Mouse (Mus musculus) CH12.LX (cell line): ENCODE results near the gene Rasal1. TPM values are rescaled to one million over a fixed set of nuclear protein-coding genes. Genes with fewer than 3 reads are reported as not detected.
A peak's percentile ranks its signal among the peaks of the same experiment; 100 is the strongest.

Experiments
- DNase-seq: peaks from one replicate; pipeline ENCODE4 v3.0.0-alpha.2; 2013; ENCODE audit errors: extremely low read depth
- H3K27ac ChIP-seq: 2 replicates; pipeline ENCODE4 v1.5.1; 2012; ENCODE audit warnings: low read depth, mild to moderate bottlenecking, control low read depth, moderate library complexity; ENCODE audit not compliant: insufficient read depth
- H3K27me3 ChIP-seq: replicated peaks from 2 replicates; pipeline ENCODE3; 2012; ENCODE audit warnings: inconsistent platforms
- H3K36me3 ChIP-seq, 2 experiments: replicated peaks in 1 of 2; 2 replicates each; pipeline versions ENCODE3 to v1.6.1; 2012; ENCODE audit warnings: inconsistent platforms in 1 of 2, low read length in 1 of 2, mild to moderate bottlenecking in 1 of 2, mixed read lengths in 1 of 2, moderate library complexity in 1 of 2; ENCODE audit not compliant: control insufficient read depth in 1 of 2, insufficient read depth in 1 of 2
- H3K4me1 ChIP-seq, 2 experiments: 2 replicates each; pipeline ENCODE4 v1.6.1; 2012; ENCODE audit warnings: inconsistent platforms in 1 of 2, moderate library complexity in 1 of 2; ENCODE audit not compliant: insufficient read depth in 2 of 2, control insufficient read depth in 1 of 2
- H3K4me2 ChIP-seq: 2 replicates; pipeline ENCODE4 v1.6.1; 2012; ENCODE audit warnings: low read depth, mild to moderate bottlenecking, control low read depth; ENCODE audit not compliant: poor library complexity, insufficient read depth, severe bottlenecking
- H3K4me3 ChIP-seq, 3 experiments: fragments of 150-350 bp in 1 of 3; sonication (generic) in 1 of 3; replicated peaks in 1 of 3; 2 replicates each; pipeline versions ENCODE3 to v1.5.1; 2011 to 2012; ENCODE audit warnings: low read depth in 2 of 3, low read length in 2 of 3, mild to moderate bottlenecking in 2 of 3, moderate library complexity in 2 of 3, control low read depth in 1 of 3, improper control_type of control experiment in 1 of 3, inconsistent platforms in 1 of 3, mixed read lengths in 1 of 3; ENCODE audit not compliant: poor library complexity in 1 of 3
- H3K79me2 ChIP-seq: replicated peaks from 2 replicates; pipeline ENCODE4 v1.6.1; 2012; ENCODE audit warnings: mild to moderate bottlenecking, moderate library complexity; ENCODE audit not compliant: control insufficient read depth, poor library complexity, insufficient read depth, severe bottlenecking; ENCODE audit errors: extremely low read depth
- H3K9ac ChIP-seq: 2 replicates; pipeline ENCODE4 v1.6.1; 2012; ENCODE audit warnings: low read depth, mild to moderate bottlenecking, control low read depth, moderate library complexity; ENCODE audit not compliant: insufficient read depth
- H3K9me3 ChIP-seq: replicated peaks from 2 replicates; pipeline ENCODE3; 2012; ENCODE audit warnings: low read length, inconsistent platforms, mixed read lengths
- BHLHE40 ChIP-seq: IDR thresholded peaks from 2 replicates; pipeline ENCODE4 v1.6.1; 2011; ENCODE audit warnings: mild to moderate bottlenecking, low read depth, low read length, improper control_type of control experiment
- E2F4 ChIP-seq: IDR thresholded peaks from 2 replicates; pipeline ENCODE4 v1.6.1; 2011; ENCODE audit warnings: low read depth, low read length, improper control_type of control experiment; ENCODE audit not compliant: insufficient replicate concordance
- ELF1 ChIP-seq: IDR thresholded peaks from 2 replicates; pipeline ENCODE4 v1.6.1; 2014; ENCODE audit warnings: low read depth, mild to moderate bottlenecking, inconsistent platforms, low read length, improper control_type of control experiment
- HCFC1 ChIP-seq: IDR thresholded peaks from 2 replicates; pipeline ENCODE4 v1.6.1; 2012; ENCODE audit warnings: low read depth, mild to moderate bottlenecking, inconsistent platforms, low read length, improper control_type of control experiment
- JUN ChIP-seq: IDR thresholded peaks from 2 replicates; pipeline ENCODE4 v1.6.1; 2011; ENCODE audit warnings: low read depth, mild to moderate bottlenecking, low read length, improper control_type of control experiment, moderate library complexity; ENCODE audit not compliant: insufficient read depth
- MAX ChIP-seq: IDR thresholded peaks from 2 replicates; pipeline ENCODE4 v1.6.1; 2011; ENCODE audit warnings: low read length, improper control_type of control experiment
- MAZ ChIP-seq: IDR thresholded peaks from 2 replicates; pipeline ENCODE4 v1.6.1; 2012; ENCODE audit warnings: low read depth, mild to moderate bottlenecking, inconsistent platforms, low read length, improper control_type of control experiment, moderate library complexity
- MEF2A ChIP-seq: IDR thresholded peaks from 2 replicates; pipeline ENCODE4 v1.6.1; 2014; ENCODE audit warnings: low read depth, mild to moderate bottlenecking, inconsistent platforms, low read length, improper control_type of control experiment, borderline replicate concordance
- NELFE ChIP-seq: IDR thresholded peaks from 2 replicates; pipeline ENCODE4 v1.6.1; 2011; ENCODE audit warnings: low read depth, low read length, improper control_type of control experiment
- NRF1 ChIP-seq: IDR thresholded peaks from 2 replicates; pipeline ENCODE4 v1.6.1; 2014; ENCODE audit warnings: low read depth, mild to moderate bottlenecking, inconsistent platforms, low read length, improper control_type of control experiment, moderate library complexity
- RAD21 ChIP-seq: IDR thresholded peaks from 2 replicates; pipeline ENCODE4 v1.6.1; 2011; ENCODE audit warnings: low read depth, mild to moderate bottlenecking, low read length, improper control_type of control experiment, moderate library complexity
- RCOR1 ChIP-seq: conservative IDR thresholded peaks from 2 replicates; pipeline ENCODE4 v1.6.1; 2012; ENCODE audit warnings: low read depth, mild to moderate bottlenecking, inconsistent platforms, low read length, improper control_type of control experiment
- SMC3 ChIP-seq: IDR thresholded peaks from 2 replicates; pipeline ENCODE4 v1.6.1; 2011; ENCODE audit warnings: low read depth, low read length, improper control_type of control experiment
- USF1 ChIP-seq: IDR thresholded peaks from 2 replicates; pipeline ENCODE4 v1.6.1; 2014; ENCODE audit warnings: low read depth, mild to moderate bottlenecking, inconsistent platforms, low read length, improper control_type of control experiment
- USF2 ChIP-seq: conservative IDR thresholded peaks from 2 replicates; pipeline ENCODE4 v1.6.1; 2011; ENCODE audit warnings: low read depth, low read length, improper control_type of control experiment
- dilution Hi-C: fragments of 300-500 bp; cut with MboI; formaldehyde crosslinking; loops from 2 replicates; pipeline ENCODE4 v1.14.3; 2020; ENCODE audit warnings: low sequenced_read_pairs; ENCODE audit not compliant: extremely low pct_unique_long_range_greater_than_20kb, extremely low pct_ligation_motif_present
- in situ Hi-C: fragments of 300-500 bp; cut with MboI; formaldehyde crosslinking; loops from 3 replicates; pipeline ENCODE4 v1.14.3; 2019; ENCODE audit warnings: low sequenced_read_pairs, low pct_ligation_motif_present, low pct_unique_long_range_greater_than_20kb, mixed read lengths
- polyA plus RNA-seq: library from polyadenylated mRNA; unstranded; fragments of >175 nt; gene quantifications from 2 replicates; pipeline ENCODE4 v1.2.1, GENCODE M21; 2012; ENCODE audit warnings: low read depth; ENCODE audit not compliant: insufficient read length
- total RNA-seq, 2 experiments: library from RNA; depleted of rRNA; stranded (reverse); fragments of 300-350 nt in 1 of 2; fragments of >200 nt in 1 of 2; gene quantifications; 2 replicates each; pipeline ENCODE4 v1.2.3; 2012 to 2014

The Rasal1 gene
- total and polyA plus RNA-seq, 3 experiments, result 11.7 to 21.4 (median 15.6) TPM

- Histone ChIP-seq H3K79me2 (no peaks in the 10 kb centered on the region), H3K4me3 (no peak overlapping the region), H3K9ac (no peak overlapping the region), H3K27ac (no peak overlapping the region; the same call in 1 of the 2 replicates), H3K36me3 (peaks cover 1 to 5% of the 10 kb centered on the region in 2 experiments), H3K4me1 (peaks cover 28 to 57% of the 10 kb centered on the region in 2 experiments), H3K4me2 (no peak overlapping the region), H3K27me3 (no peaks in the 10 kb centered on the region), H3K9me3 (peaks cover 13% of the 10 kb centered on the region)
- DNase-seq, result no peak
- TF ChIP-seq SMC3 (no peak), ELF1 (no peak), E2F4 (no peak), RCOR1 (no peak), NRF1 (no peak), NELFE (no peak), MAZ (no peak), HCFC1 (no peak)
- dilution Hi-C loops (no loop called here), in situ Hi-C loops (no loop called here)
Observed at GRCm38 (mm10) chr5:120694695-120695074, 46.1 kb downstream of the Rasal1 start.

- Histone ChIP-seq H3K9ac (no peak overlapping the region), H3K36me3 (peaks cover 1 to 5% of the 10 kb centered on the region in 2 experiments), H3K4me2 (no peak overlapping the region), H3K9me3 (peaks cover 13% of the 10 kb centered on the region), H3K79me2 (no peaks in the 10 kb centered on the region), H3K4me1 (peaks cover 18 to 55% of the 10 kb centered on the region in 2 experiments), H3K27me3 (no peaks in the 10 kb centered on the region), H3K4me3 (no peak overlapping the region), H3K27ac (no peak overlapping the region)
- in situ Hi-C loops, result no loop called here
- TF ChIP-seq MEF2A (no peak), ELF1 (0 out of 2 replicates have a peak, but pooled peaks have one; percentile 13), USF1 (peak; percentile 88), MAX (no peak; the same call in 1 of the 2 replicates), USF2 (peak; percentile 97), RAD21 (no peak), HCFC1 (peak; percentile 31; the same call in 1 of the 2 replicates), BHLHE40 (peak; percentile 56), JUN (no peak)
- DNase-seq, result no peak
- dilution Hi-C loops, result no loop called here
Observed at GRCm38 (mm10) chr5:120696057-120696743, 47.6 kb downstream of the Rasal1 start.
